Mouse (Mus musculus) heart, embryonic 13.5 days (tissue): Measurements from ENCODE around the gene Cdcp2. TPM values are rescaled to one million over a fixed set of nuclear protein-coding genes. Genes with fewer than 3 reads are reported as not detected.
A peak's percentile ranks its signal among the peaks of the same experiment; 100 is the strongest.

Experiments used
- ATAC-seq: fragments of 200-750 bp; cut with Nextera tagmentation; 2 replicates; pipeline ENCODE4 v1.8.0; 2017; ENCODE audit warnings: moderate TSS enrichment; ENCODE audit not compliant: insufficient number of reproducible peaks, low FRiP score, low TSS enrichment; ENCODE audit errors: extremely low read depth
- H3K27ac ChIP-seq: fragments of 300-500 bp; sonication (generic); replicated peaks from 2 replicates; pipeline ENCODE4 v1.5.1; 2015; ENCODE audit warnings: moderate library complexity, mild to moderate bottlenecking, inconsistent platforms
- H3K27me3 ChIP-seq: fragments of 300-500 bp; sonication (generic); replicated peaks from 2 replicates; pipeline ENCODE4 v1.6.1; 2015; ENCODE audit warnings: mild to moderate bottlenecking, inconsistent platforms
- H3K36me3 ChIP-seq: fragments of 300-500 bp; sonication (generic); 2 replicates; pipeline ENCODE4 v1.6.1; 2015; ENCODE audit warnings: mild to moderate bottlenecking, inconsistent platforms
- H3K4me1 ChIP-seq: fragments of 300-500 bp; sonication (generic); 2 replicates; pipeline ENCODE4 v1.6.1; 2015; ENCODE audit warnings: inconsistent platforms
- H3K4me2 ChIP-seq: fragments of 300-500 bp; sonication (generic); 2 replicates; pipeline ENCODE4 v1.6.1; 2015; ENCODE audit warnings: inconsistent platforms, mild to moderate bottlenecking, moderate library complexity
- H3K4me3 ChIP-seq: fragments of 300-500 bp; sonication (generic); 2 replicates; pipeline ENCODE4 v1.5.1; 2015; ENCODE audit warnings: moderate library complexity, mild to moderate bottlenecking, inconsistent platforms
- H3K9ac ChIP-seq: fragments of 300-500 bp; sonication (generic); 2 replicates; pipeline ENCODE4 v1.6.1; 2015; ENCODE audit warnings: inconsistent platforms, mild to moderate bottlenecking, moderate library complexity
- H3K9me3 ChIP-seq: fragments of 300-500 bp; sonication (generic); 2 replicates; pipeline ENCODE4 v1.6.1; 2016; ENCODE audit warnings: inconsistent platforms
- WGBS: fragments of 180-500 bp; shearing (Covaris S2); methylation state at CpG from one replicate; pipeline ENCODE4 v1.1.7; 2015; ENCODE audit warnings: mixed read lengths; 5-methylcytosine and 5-hydroxymethylcytosine counted together
- polyA plus RNA-seq: library from polyadenylated mRNA; unstranded; fragments of >200 nt; fragmentation: Nextera tagmentation; extraction: Ambion mirVana; gene quantifications from 2 replicates; pipeline ENCODE4 v1.2.1, GENCODE M21; 2015

Gene Cdcp2
- polyA plus RNA-seq, 1 experiment from 2014 or later, result not detected

DNA sequence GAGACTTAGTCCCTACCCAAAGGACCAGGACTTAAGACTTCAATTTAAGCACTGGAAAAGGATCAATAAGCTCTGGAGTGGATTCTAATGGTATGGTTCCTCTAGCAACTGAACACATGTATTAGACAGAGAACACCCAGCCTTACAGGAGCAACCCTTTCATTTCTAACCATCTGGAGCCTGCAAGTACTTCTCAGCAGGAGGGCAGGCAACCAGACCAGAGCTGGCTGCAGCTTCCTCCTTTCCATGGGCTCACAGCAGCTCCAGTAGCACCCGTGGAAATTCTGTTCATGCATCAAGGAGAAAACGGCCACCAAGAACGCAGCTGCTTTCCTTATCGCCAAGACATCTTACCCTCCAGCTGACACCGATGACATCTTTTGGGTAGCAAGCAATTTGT is 39.0 kb downstream of the Cdcp2 start:
- H3K4me1 ChIP-seq, result peaks cover 48% of the 10 kb centered on the region
- H3K4me3 ChIP-seq, result no peak overlapping the region
- 62% methylated on average over 5 of the region's 5 CpGs for WGBS
- no peak for ATAC-seq
- no peaks in the 10 kb centered on the region for H3K9me3 ChIP-seq
- H3K27ac ChIP-seq, result no peak overlapping the region
- peaks cover 7% of the 10 kb centered on the region for H3K36me3 ChIP-seq
- H3K27me3 ChIP-seq, result peaks cover 5% of the 10 kb centered on the region; the same call in 1 of the 2 replicates
- no peak overlapping the region for H3K9ac ChIP-seq
- no peak overlapping the region for H3K4me2 ChIP-seq

- H3K36me3 ChIP-seq, result peaks cover 7% of the 10 kb centered on the region
- 28% methylated on average over 3 of the region's 3 CpGs for WGBS
- no peak for ATAC-seq
- peaks cover 5% of the 10 kb centered on the region; the same call in 1 of the 2 replicates for H3K27me3 ChIP-seq
- H3K9me3 ChIP-seq, result no peaks in the 10 kb centered on the region
- H3K4me2 ChIP-seq, result no peak overlapping the region
- H3K27ac ChIP-seq, result no peak overlapping the region
- peaks cover 46% of the 10 kb centered on the region for H3K4me1 ChIP-seq
- H3K9ac ChIP-seq, result no peak overlapping the region
- H3K4me3 ChIP-seq, result no peak overlapping the region
These were observed 39.8 kb downstream of the Cdcp2 start for GRCm38 (mm10) chr4:107136531-107136930.

DNA sequence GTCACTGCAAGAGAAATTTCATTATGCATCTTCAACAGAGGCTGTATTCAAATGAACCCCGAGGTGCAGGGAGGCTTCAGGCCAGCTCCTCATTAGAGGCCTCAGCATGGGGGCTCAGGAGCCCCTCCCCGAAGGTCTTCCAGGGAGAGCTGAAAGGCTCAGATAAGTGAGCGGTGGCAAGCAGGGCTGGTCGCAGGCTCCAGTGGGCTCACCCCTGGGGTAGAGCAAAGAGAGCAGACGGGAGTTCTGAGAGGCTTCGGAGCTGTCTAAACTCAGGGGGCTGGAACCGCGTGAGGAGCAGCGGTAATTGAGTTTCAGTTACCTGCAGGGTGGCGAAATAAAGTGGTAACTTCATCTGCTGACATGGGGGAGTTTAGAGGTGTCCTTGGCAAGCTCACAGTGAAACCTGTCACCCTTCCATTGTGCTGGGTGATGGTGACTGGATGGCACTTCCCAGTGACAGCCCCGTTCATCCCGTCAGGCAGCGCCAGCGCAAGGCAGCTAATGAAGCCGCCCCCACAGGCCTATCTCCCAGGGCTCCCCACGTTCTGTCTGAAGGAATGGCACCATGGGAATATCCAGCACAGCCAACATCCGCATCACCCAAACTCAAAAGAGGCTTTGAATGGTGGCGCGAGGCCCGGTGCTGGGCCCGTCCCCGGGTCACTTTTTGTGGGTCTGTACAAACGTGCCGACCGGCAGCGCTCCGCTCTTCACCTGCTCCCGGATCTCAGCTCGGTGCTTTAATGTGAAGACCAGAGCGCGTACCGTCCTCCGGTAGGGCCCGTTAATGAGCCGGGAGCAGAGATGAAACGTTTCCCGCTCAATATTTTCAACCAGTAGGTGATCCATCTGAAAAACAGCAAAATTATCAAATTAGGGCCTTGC is 42.5 kb downstream of the Cdcp2 start:
- H3K4me2 ChIP-seq, result peak overlapping the region; percentile 16; the same call in 1 of the 2 replicates
- H3K36me3 ChIP-seq, result peaks cover 21% of the 10 kb centered on the region
- no peak for ATAC-seq
- H3K9ac ChIP-seq, result no peak overlapping the region
- no peak overlapping the region for H3K27ac ChIP-seq
- H3K9me3 ChIP-seq, result no peaks in the 10 kb centered on the region
- H3K4me3 ChIP-seq, result no peak overlapping the region
- 50% methylated on average over 37 of the region's 37 CpGs for WGBS
- H3K27me3 ChIP-seq, result 0 out of 2 replicates have a peak, but pooled peaks cover 5% of the 10 kb centered on the region
- peaks cover 49% of the 10 kb centered on the region for H3K4me1 ChIP-seq

GRCm38 (mm10) chr4:107139836-107140631 is 43.3 kb downstream of the Cdcp2 start:
- H3K4me3 ChIP-seq, result no peak overlapping the region
- H3K9me3 ChIP-seq, result no peaks in the 10 kb centered on the region
- ATAC-seq, result no peak
- H3K4me2 ChIP-seq, result no peak overlapping the region
- H3K27me3 ChIP-seq, result 0 out of 2 replicates have a peak, but pooled peaks cover 5% of the 10 kb centered on the region
- H3K27ac ChIP-seq, result 0 out of 2 replicates have a peak overlapping the region, but pooled peaks have one; percentile 20
- H3K9ac ChIP-seq, result 0 out of 2 replicates have a peak overlapping the region, but pooled peaks have one; percentile 19
- H3K36me3 ChIP-seq, result peaks cover 21% of the 10 kb centered on the region
- H3K4me1 ChIP-seq, result peaks cover 49% of the 10 kb centered on the region
- WGBS, result 58% methylated on average over 13 of the region's 13 CpGs

DNA sequence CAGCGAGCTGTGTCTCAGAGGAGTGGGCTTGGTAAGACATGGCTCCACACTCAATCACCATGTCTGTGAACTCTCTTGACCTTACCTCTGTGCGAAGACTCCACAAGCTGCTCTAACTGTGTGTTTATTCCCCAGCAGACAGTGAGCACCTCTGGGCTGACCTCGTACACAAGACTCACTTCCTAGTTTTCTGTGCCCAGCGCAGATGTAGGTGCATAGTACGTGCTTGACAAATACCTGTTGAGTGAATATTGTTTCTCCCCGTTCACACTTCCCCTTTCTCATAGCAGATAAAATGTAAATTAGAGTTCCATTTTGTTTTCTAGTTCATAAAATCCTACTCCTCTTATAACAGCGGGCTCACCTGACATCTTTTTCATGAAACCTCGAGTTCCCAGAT is 46.8 kb downstream of the Cdcp2 start:
- Histone ChIP-seq H3K27ac (no peak overlapping the region), H3K4me2 (no peak overlapping the region), H3K36me3 (peaks cover 46% of the 10 kb centered on the region), H3K9ac (no peak overlapping the region), H3K4me3 (no peak overlapping the region), H3K9me3 (no peaks in the 10 kb centered on the region), H3K27me3 (no peaks in the 10 kb centered on the region), H3K4me1 (peaks cover 26% of the 10 kb centered on the region)
- WGBS, result 88% methylated on average over 8 of the region's 8 CpGs
- no peak for ATAC-seq

- H3K4me3 ChIP-seq, result no peak overlapping the region
- no peak overlapping the region for H3K4me2 ChIP-seq
- no peaks in the 10 kb centered on the region for H3K9me3 ChIP-seq
- H3K36me3 ChIP-seq, result peaks cover 58% of the 10 kb centered on the region
- H3K27me3 ChIP-seq, result no peaks in the 10 kb centered on the region
- 84% methylated on average over 6 of the region's 6 CpGs for WGBS
- H3K9ac ChIP-seq, result no peak overlapping the region
- 0 out of 2 replicates have a peak, but pooled peaks cover 3% of the 10 kb centered on the region for H3K4me1 ChIP-seq
- ATAC-seq, result no peak
- no peak overlapping the region for H3K27ac ChIP-seq
These were observed 54.3 kb downstream of the Cdcp2 start for GRCm38 (mm10) chr4:107150991-107151390.

DNA sequence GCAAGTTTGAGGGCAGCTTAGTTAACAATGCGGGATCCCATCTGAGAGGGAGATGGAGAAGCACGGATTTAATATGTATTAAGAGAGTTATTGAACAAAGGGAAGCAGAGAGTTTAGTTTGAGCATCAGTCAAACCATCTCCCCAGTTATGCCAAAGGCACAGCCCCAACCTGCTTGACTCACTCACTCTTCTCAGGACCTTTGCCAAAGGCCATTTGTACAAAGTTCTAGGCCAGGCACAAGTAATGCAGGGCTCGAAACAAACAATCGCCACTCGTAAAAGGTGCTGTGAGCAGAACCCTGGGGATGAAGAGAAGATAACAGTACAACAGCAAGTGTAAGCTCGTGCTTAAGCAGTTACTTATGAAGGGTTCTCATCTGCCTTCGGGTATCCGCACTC is 55.9 kb downstream of the Cdcp2 start:
- Histone ChIP-seq H3K4me3 (no peak overlapping the region), H3K27me3 (no peaks in the 10 kb centered on the region), H3K9me3 (no peaks in the 10 kb centered on the region), H3K4me2 (no peak overlapping the region), H3K36me3 (peaks cover 51% of the 10 kb centered on the region), H3K4me1 (peaks cover 9% of the 10 kb centered on the region), H3K9ac (no peak overlapping the region), H3K27ac (no peak overlapping the region)
- ATAC-seq, result no peak
- WGBS, result 88% methylated on average over 8 of the region's 8 CpGs

GRCm38 (mm10) chr4:107156983-107157401 is 60.3 kb downstream of the Cdcp2 start:
- H3K4me2 ChIP-seq, result no peak overlapping the region
- H3K4me3 ChIP-seq, result no peak overlapping the region
- 71% methylated on average over 4 of the region's 4 CpGs for WGBS
- H3K4me1 ChIP-seq, result peaks cover 9% of the 10 kb centered on the region
- H3K27ac ChIP-seq, result no peak overlapping the region
- no peaks in the 10 kb centered on the region for H3K27me3 ChIP-seq
- ATAC-seq, result no peak
- no peak overlapping the region for H3K9ac ChIP-seq
- peaks cover 67% of the 10 kb centered on the region for H3K36me3 ChIP-seq
- H3K9me3 ChIP-seq, result no peaks in the 10 kb centered on the region

DNA sequence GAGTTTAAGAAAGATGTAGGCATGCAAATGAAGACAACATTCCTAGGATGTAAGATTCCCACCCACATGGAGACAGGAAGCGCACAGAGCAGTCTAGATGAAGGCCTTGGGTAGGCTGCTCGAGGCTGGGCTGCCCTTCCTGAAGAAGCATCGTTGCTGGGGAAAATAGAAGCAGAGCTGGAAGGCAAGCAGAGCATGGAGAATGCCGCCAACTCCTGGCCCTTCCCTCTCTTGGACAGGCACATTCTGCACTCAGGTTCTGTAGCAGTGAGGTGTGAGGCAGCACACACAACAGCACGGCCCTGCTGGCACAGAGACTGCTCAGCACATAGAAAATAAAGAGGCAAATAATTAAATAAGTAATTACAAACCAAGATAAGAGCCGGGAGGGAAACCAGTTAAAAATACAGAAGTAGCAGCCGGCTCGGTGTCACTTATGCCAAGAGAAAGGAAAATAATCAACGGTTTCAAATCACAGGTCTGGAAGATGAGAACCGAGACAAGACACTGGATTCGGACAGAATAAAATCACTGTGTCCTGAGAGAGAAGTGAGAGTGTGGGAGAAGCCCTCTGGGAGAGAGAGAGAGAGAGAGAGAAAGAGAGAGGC is 62.6 kb downstream of the Cdcp2 start:
- no peak for ATAC-seq
- peaks cover 60% of the 10 kb centered on the region for H3K36me3 ChIP-seq
- H3K27ac ChIP-seq, result no peak overlapping the region
- no peak overlapping the region for H3K9ac ChIP-seq
- no peaks in the 10 kb centered on the region for H3K27me3 ChIP-seq
- 81% methylated on average over 11 of the region's 11 CpGs for WGBS
- no peaks in the 10 kb centered on the region for H3K9me3 ChIP-seq
- H3K4me1 ChIP-seq, result peaks cover 9% of the 10 kb centered on the region
- no peak overlapping the region for H3K4me2 ChIP-seq
- H3K4me3 ChIP-seq, result no peak overlapping the region

DNA sequence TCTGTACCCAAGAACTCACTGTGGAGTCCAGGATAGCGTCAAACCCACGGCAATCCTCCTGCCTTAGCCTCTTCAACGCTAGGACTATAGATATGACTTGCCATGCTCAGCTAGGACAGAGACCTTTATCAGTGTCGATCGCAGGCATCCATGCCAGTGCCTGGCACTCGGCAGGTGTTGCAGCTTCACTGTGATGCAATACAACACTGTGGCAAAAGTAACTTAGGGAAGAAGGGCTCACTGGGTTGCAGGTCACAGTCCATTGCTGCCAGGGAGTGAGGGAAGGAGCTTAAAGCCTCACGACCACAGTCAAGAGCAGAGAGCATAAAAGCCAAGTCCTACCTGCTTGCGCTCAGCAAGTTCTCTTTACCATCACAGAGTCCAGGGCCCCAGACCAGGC is 63.5 kb downstream of the Cdcp2 start:
- no peaks in the 10 kb centered on the region for H3K27me3 ChIP-seq

More for the DNA sequence above, 63.5 kb downstream of the Cdcp2 start:
- Histone ChIP-seq H3K9ac (no peak overlapping the region), H3K4me1 (peaks cover 9% of the 10 kb centered on the region), H3K36me3 (peaks cover 65% of the 10 kb centered on the region), H3K4me2 (no peak overlapping the region), H3K4me3 (no peak overlapping the region), H3K9me3 (no peaks in the 10 kb centered on the region), H3K27ac (no peak overlapping the region)
- no peak for ATAC-seq
- 82% methylated on average over 8 of the region's 8 CpGs for WGBS
